Mouse (Mus musculus): ENCODE measurements around the gene Miga2.

DNA sequence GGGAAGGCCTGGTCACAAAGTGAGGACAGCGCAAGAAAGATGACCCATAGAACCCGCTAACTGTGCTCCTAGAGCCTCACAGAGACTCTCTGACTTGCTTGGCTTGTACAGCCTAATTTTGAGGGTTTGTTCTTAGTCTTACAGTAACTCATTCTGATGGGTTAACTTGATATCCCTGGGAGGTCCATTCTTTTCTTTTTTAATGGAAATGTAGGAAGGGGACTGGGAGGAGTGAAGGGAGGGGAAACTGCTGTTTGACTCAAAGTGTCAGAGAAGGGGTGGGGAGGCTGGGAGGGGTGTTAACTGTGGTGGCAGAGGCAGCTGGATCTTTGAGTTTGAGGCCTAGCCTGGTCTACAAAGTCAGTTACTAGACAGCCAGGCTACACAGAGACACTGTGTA is 28.7 kb upstream of the Miga2 start:
- no peak for TF ChIP-seq CTCF (IDR thresholded peaks at IDR 0.05; ENCODE audit: low read depth)
- TF ChIP-seq EP300 (IDR thresholded peaks at IDR 0.05; ENCODE audit: low read depth) = no peak

All from liver, postnatal 0 days (tissue).